Mouse (Mus musculus) central nervous system, embryonic 18 days (tissue): Measurements from ENCODE around the gene Nsdhl. TPM values are rescaled to one million over a fixed set of nuclear protein-coding genes. Genes with fewer than 3 reads are reported as not detected.

Source experiments
- polyA plus RNA-seq: library from polyadenylated mRNA; depleted of rRNA; stranded (reverse); fragments of >200 nt; gene quantifications from 2 replicates; pipeline ENCODE4 v1.2.3, GENCODE M21; 2012; rRNA removed

Nsdhl gene
- polyA plus RNA-seq, result 63.5 and 64.4 TPM in 2 replicates

GRCm38 (mm10) chrX:72917884-72918681 lies at the start of gene Nsdhl, which contains the start of gene Cetn2:
Gene Nsdhl, plus strand, starts transcription at chrX:72918557.
Gene Cetn2, minus strand, starts transcription at chrX:72918411.

GRCm38 (mm10) chrX:72986841-72987519 lies 68.6 kb downstream of the Nsdhl start, which contains the start of gene Zfp185:
Gene Zfp185, plus strand, starts transcription at chrX:72987339.

Other genes with a start within 250 kb of the Nsdhl start
- 4.4 TPM in 2 replicates for gene Gabrq, start 93.4 kb upstream of the Nsdhl start, polyA plus RNA-seq
- gene Cetn2, start 146 bp upstream of the Nsdhl start, polyA plus RNA-seq, result 42.6 and 49.1 TPM in 2 replicates
- gene Zfp185, start 68.8 kb downstream of the Nsdhl start, polyA plus RNA-seq, result 1.2 and 1.7 TPM in 2 replicates
- 0.35 and 0.40 TPM in 2 replicates for gene Pnma5, start 118.5 kb downstream of the Nsdhl start, polyA plus RNA-seq
- gene Pnma3, start 146.2 kb downstream of the Nsdhl start, polyA plus RNA-seq, result 22.8 and 27.1 TPM in 2 replicates
- gene Xlr4a, start 163.9 kb downstream of the Nsdhl start, polyA plus RNA-seq, result 0.16 and 0.57 TPM in 2 replicates
- gene Xlr3a, start 178.5 kb downstream of the Nsdhl start, polyA plus RNA-seq, result 2.3 and 2.4 TPM in 2 replicates
- 0.95 and 1.1 TPM in 2 replicates for gene Gm14685, start 198.5 kb downstream of the Nsdhl start, polyA plus RNA-seq
- gene Xlr5b, start 230.2 kb downstream of the Nsdhl start, polyA plus RNA-seq, result not detected in 2 replicates
- gene DXBay18, start 230.9 kb downstream of the Nsdhl start, polyA plus RNA-seq, result 1.2 TPM in 2 replicates